Comparison of ENCODE assay signal across 8 mouse cellular contexts in genomic region chr8:71568387-71568937, GRCm38 (mm10). TPM values are rescaled to one million over a fixed set of nuclear protein-coding genes. Genes with fewer than 3 reads are reported as not detected.
DNase-seq lines count a peak whose midpoint lies in the region; ATAC-seq and TF ChIP-seq lines count a peak whose summit lies in the region.

Gene Slc27a1, plus strand, starts transcription at chr8:71568882.

- intact Hi-C loops in heart, postnatal 14 days (cut with DNase I) = no loop called here

- H3K27ac ChIP-seq in forebrain, embryonic 12.5 days = peak within 1 kb of the TSS; percentile 75

- peak within 1 kb of the TSS; percentile 92 for H3K4me3 ChIP-seq in E14TG2a.4 (replicated peaks; ENCODE audit: low read length)
- H3K4me3 ChIP-seq in forebrain, embryonic 12.5 days (replicated peaks) = peak within 1 kb of the TSS; percentile 47

- H3K4me2 ChIP-seq in forebrain, embryonic 12.5 days = peak within 1 kb of the TSS; percentile 88

- peaks cover 39% of the 10 kb centered on the region for H3K27me3 ChIP-seq in E14TG2a.4 (ENCODE audit: insufficient read depth, low read length)
- H3K27me3 ChIP-seq in forebrain, embryonic 12.5 days = peaks cover 40% of the 10 kb centered on the region

- H3K9ac ChIP-seq in forebrain, embryonic 12.5 days = peak within 1 kb of the TSS; percentile 43

- WGBS in forebrain, embryonic 12.5 days = 9% methylated on average over 13 of the region's 13 CpGs

- DNase-seq in adrenal gland, postnatal 25 days = peak; percentile 86
- DNase-seq in heart, postnatal 14 days = peak; percentile 81 to 90
- peak; percentile 79 to 90 for DNase-seq in kidney, postnatal 4 days
- DNase-seq in lung, adult 18-20 months = peak; percentile 74 to 83
- peak; percentile 54 for DNase-seq in ovary, postnatal 10 days (ENCODE audit: low spot score)

- TF ChIP-seq CTCF in E14TG2a.4 (conservative IDR thresholded peaks at IDR 0.05; ENCODE audit: low read length) = no peak

- H3K4me1 ChIP-seq in E14TG2a.4 (replicated peaks; ENCODE audit: low read depth, low read length) = peaks cover 53% of the 10 kb centered on the region
- peaks cover 39% of the 10 kb centered on the region for H3K4me1 ChIP-seq in forebrain, embryonic 12.5 days

- H3K36me3 ChIP-seq in E14TG2a.4 (ENCODE audit: insufficient read depth, low read length) = no peaks in the 10 kb centered on the region
- no peaks in the 10 kb centered on the region for H3K36me3 ChIP-seq in forebrain, embryonic 12.5 days (replicated peaks)

- H3K9me3 ChIP-seq in E14TG2a.4 (ENCODE audit: low read length) = peaks cover 7% of the 10 kb centered on the region
- H3K9me3 ChIP-seq in forebrain, embryonic 12.5 days = peaks cover 5% of the 10 kb centered on the region; the same call in 1 of the 2 replicates

- ATAC-seq in forebrain, embryonic 12.5 days (ENCODE audit: low FRiP score) = no peak
- no peak for ATAC-seq in activated CD4-positive, CD25-positive, alpha-beta regulatory T cell, adult 4 months

RNA-seq across cellular contexts. Expression of gene Slc27a1, which starts in this region (rescaled TPM):
- total RNA-seq in adrenal gland, postnatal 25 days (2021) = 156 and 167 TPM in 2 replicates
- polyA plus RNA-seq in forebrain, embryonic 12.5 days (2016; fragmentation: Nextera tagmentation; extraction: Ambion mirVana) = 44.6 and 45.2 TPM in 2 replicates
- 100 to 1,000 TPM; 127 to 151 TPM for total RNA-seq in heart, postnatal 14 days (2021)
- 1 to 10 TPM; 4.4 to 8.9 TPM for polyA plus RNA-seq in activated CD4-positive, CD25-positive, alpha-beta regulatory T cell, adult 4 months (2017; shearing (Covaris generic))
